Comparison of ENCODE assay signal across 12 mouse cellular contexts in the genomic region with DNA sequence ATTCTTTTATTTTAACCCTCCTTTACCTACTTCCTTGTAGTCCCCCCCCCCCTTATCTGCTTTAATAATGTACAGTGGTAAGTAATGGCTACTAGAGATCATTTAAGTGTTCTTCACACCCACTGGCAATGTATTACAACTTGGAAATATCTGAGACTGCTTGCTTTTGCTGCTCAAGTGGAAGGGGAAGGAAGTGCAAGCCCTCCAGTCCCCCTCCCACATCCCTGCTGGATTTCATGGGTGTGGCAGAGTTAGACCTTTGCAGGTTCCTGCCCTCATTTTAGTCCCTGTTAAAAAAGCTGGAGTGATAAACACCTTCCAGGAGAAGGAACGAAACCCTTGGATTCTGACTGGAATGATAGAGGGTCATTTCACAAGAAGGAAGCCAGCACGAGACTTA. TPM values are rescaled to one million over a fixed set of nuclear protein-coding genes. Genes with fewer than 3 reads are reported as not detected.
DNase-seq lines count a peak whose midpoint lies in the region; ATAC-seq lines count a peak whose summit lies in the region.
"Had no signal": no experiment of that assay in that cellular context is flagged by ENCODE, and none has a peak within 500 bp of the region (broad histone marks: within the 10 kb centered on the region; RNA-seq: fewer than 3 reads in every experiment).

No protein-coding gene starts in this region.

- H3K4me3 ChIP-seq in hindbrain, embryonic 13.5 days: peak overlapping the region; percentile 66
- peak overlapping the region; percentile 63 for H3K4me3 ChIP-seq in neural tube, embryonic 13.5 days
- H3K4me3 ChIP-seq in liver, embryonic 12.5 days: no peak overlapping the region

- no peak for ATAC-seq in hindbrain, embryonic 13.5 days (ENCODE audit: low FRiP score)
- no peak for ATAC-seq in neural tube, embryonic 13.5 days (ENCODE audit: low read depth)
- no peak for ATAC-seq in liver, embryonic 12.5 days
- ATAC-seq: intestine, postnatal 0 days had no signal

- WGBS in hindbrain, embryonic 13.5 days: 44% methylated on average over 2 of the region's 2 CpGs
- WGBS in neural tube, embryonic 13.5 days: 44% methylated on average over 2 of the region's 2 CpGs
- WGBS in liver, embryonic 12.5 days (ENCODE audit: insufficient replicate concordance): 19% methylated on average over 2 of the region's 2 CpGs

- peak overlapping the region; percentile 64 for H3K4me2 ChIP-seq in hindbrain, embryonic 13.5 days
- H3K4me2 ChIP-seq in neural tube, embryonic 13.5 days: peak overlapping the region; percentile 64
- no peak overlapping the region for H3K4me2 ChIP-seq in liver, embryonic 12.5 days
- H3K4me2 ChIP-seq: heart, embryonic 11.5 days had no signal

- H3K4me1 ChIP-seq in hindbrain, embryonic 13.5 days (replicated peaks): peaks cover 41% of the 10 kb centered on the region
- peaks cover 50% of the 10 kb centered on the region for H3K4me1 ChIP-seq in neural tube, embryonic 13.5 days (replicated peaks)
- H3K4me1 ChIP-seq in liver, embryonic 12.5 days: no peaks in the 10 kb centered on the region

- peak overlapping the region; percentile 78 for H3K9ac ChIP-seq in hindbrain, embryonic 13.5 days
- H3K9ac ChIP-seq in neural tube, embryonic 13.5 days: peak overlapping the region; percentile 85
- no peak overlapping the region for H3K9ac ChIP-seq in liver, embryonic 12.5 days

- peak; percentile 54 to 57 for DNase-seq in cerebellum, postnatal 10 days
- no peak for DNase-seq in cerebellum, adult 8-10 months
- peak; percentile 42 for DNase-seq in retina, postnatal 1 day
- no peak for DNase-seq in retina, embryonic 14.5 days (ENCODE audit: low spot score)
- no peak for DNase-seq in kidney, postnatal 25 days
- DNase-seq: adrenal gland, adult 2 months had no signal

- H3K27ac ChIP-seq in hindbrain, embryonic 13.5 days: peak overlapping the region; percentile 93
- H3K27ac ChIP-seq in neural tube, embryonic 13.5 days (replicated peaks): peak overlapping the region; percentile 89
- no peak overlapping the region for H3K27ac ChIP-seq in liver, embryonic 12.5 days

- no peaks in the 10 kb centered on the region for H3K27me3 ChIP-seq in hindbrain, embryonic 13.5 days
- no peaks in the 10 kb centered on the region for H3K27me3 ChIP-seq in neural tube, embryonic 13.5 days
- peaks cover 24% of the 10 kb centered on the region for H3K27me3 ChIP-seq in liver, embryonic 12.5 days (replicated peaks)

- H3K36me3 ChIP-seq in hindbrain, embryonic 13.5 days: no peaks in the 10 kb centered on the region
- H3K36me3 ChIP-seq in neural tube, embryonic 13.5 days: no peaks in the 10 kb centered on the region
- H3K36me3 ChIP-seq in liver, embryonic 12.5 days: no peaks in the 10 kb centered on the region

- no peaks in the 10 kb centered on the region for H3K9me3 ChIP-seq in hindbrain, embryonic 13.5 days
- H3K9me3 ChIP-seq in neural tube, embryonic 13.5 days: no peaks in the 10 kb centered on the region
- H3K9me3 ChIP-seq in liver, embryonic 12.5 days (replicated peaks): no peaks in the 10 kb centered on the region

RNA-seq across cellular contexts. Expression of gene Gap43, which starts 2.8 kb away (rescaled TPM):
- polyA plus RNA-seq in hindbrain, embryonic 13.5 days (2015; fragmentation: Nextera tagmentation; extraction: Ambion mirVana): 994 and 1,047 TPM in 2 replicates
- 1,023 and 1,039 TPM in 2 replicates for polyA plus RNA-seq in neural tube, embryonic 13.5 days (2015; fragmentation: Nextera tagmentation; extraction: Ambion mirVana)
- 7.2 and 8.9 TPM in 2 replicates for polyA plus RNA-seq in liver, embryonic 12.5 days (2016; fragmentation: Nextera tagmentation; extraction: Ambion mirVana)
- polyA plus RNA-seq: adrenal gland, adult 2 months; liver, adult 2 months had no signal

Comparison
In these comparisons a context has a peak if more than half of its experiments do, and no peak if none do; other contexts are left out.
1. DNase-seq: peak in cerebellum, postnatal 10 days (2 of 2) and retina, postnatal 1 day (single experiment); none in cerebellum, adult 8-10 months (single experiment), retina, embryonic 14.5 days (single experiment) and kidney, postnatal 25 days (0 of 2).
2. RNA of gene Gap43, which starts 2.8 kb away (polyA plus RNA-seq): 1,023 to 1,039 TPM in neural tube, embryonic 13.5 days and 994 to 1,047 TPM in hindbrain, embryonic 13.5 days; 7.2 to 8.9 TPM in liver, embryonic 12.5 days; every median in the first group is over 100 times any median in the second.